8 mouse cellular contexts compared by ENCODE assay signal in the genomic region with DNA sequence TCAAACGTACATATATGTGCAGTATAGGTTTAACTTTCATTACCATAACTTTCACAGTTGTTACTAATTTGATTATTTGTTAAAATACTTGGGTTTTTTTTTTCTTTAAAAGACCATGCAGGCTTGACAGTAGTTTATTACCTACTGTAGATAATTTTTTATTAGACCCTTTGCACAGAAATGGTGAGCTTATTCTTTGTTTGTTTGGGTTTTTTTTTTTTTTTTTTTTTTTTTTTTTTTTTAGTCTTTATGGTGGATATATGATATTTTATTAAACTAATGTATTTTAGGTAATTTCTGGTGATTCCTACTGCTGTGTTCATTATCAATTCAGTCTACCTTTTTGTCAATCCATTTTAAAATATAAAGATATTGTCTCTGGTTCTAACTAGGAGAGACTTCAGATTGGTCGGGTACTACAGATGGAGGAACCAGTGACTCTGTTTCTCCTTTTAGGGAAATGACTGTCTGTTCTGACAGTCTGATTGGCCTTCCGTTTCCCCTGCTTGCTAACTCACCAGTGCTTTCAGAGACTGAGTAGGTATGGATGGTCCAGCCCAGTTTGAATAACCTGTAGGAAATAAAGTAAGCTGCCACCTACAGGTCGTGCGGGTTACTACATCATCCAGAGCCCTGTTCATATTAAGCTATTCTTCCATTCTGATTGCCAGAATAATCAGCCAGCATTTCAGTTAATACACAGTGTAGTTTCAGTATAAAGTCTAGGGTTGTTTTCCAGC. TPM values are rescaled to one million over a fixed set of nuclear protein-coding genes. Genes with fewer than 3 reads are reported as not detected.
A peak's percentile ranks its signal among the peaks of the same experiment; 100 is the strongest.
DNase-seq lines count a peak whose midpoint lies in the region; ATAC-seq and TF ChIP-seq lines count a peak whose summit lies in the region.

No protein-coding gene starts in this region.

- intact Hi-C loops in heart, postnatal 25 days (cut with DNase I), result loop anchor here (5.0 kb wide), 2 partner anchors 134 to 381 kb away; partner anchors contain the start of genes Smg7 and Tsen15

- H3K27me3 ChIP-seq in G1E (ENCODE audit: insufficient read depth, low read length), result peaks cover 16% of the 10 kb centered on the region
- no peaks in the 10 kb centered on the region for H3K27me3 ChIP-seq in cerebellum, adult 2 months (ENCODE audit: control insufficient read depth, insufficient read depth, low read length)
- no peaks in the 10 kb centered on the region for H3K27me3 ChIP-seq in forebrain, embryonic 16.5 days (replicated peaks; ENCODE audit: control insufficient read depth, insufficient read depth, low read length)
- H3K27me3 ChIP-seq in liver, postnatal 0 days (ENCODE audit: insufficient read depth, low read length), result peaks cover 11% of the 10 kb centered on the region; the same call in 1 of the 2 replicates
- peaks cover 3% of the 10 kb centered on the region; the same call in 1 of the 2 replicates for H3K27me3 ChIP-seq in neural tube, embryonic 13.5 days

- no peak overlapping the region for H3K9ac ChIP-seq in forebrain, embryonic 16.5 days (replicated peaks; ENCODE audit: low read depth, low read length)
- H3K9ac ChIP-seq in liver, postnatal 0 days (replicated peaks), result no peak overlapping the region
- H3K9ac ChIP-seq in neural tube, embryonic 13.5 days, result peak overlapping the region; percentile 98

- H3K4me1 ChIP-seq in G1E (ENCODE audit: insufficient read depth, low read depth, low read length), result peaks cover 33% of the 10 kb centered on the region
- H3K4me1 ChIP-seq in cerebellum, adult 2 months (ENCODE audit: control insufficient read depth, insufficient read depth, low read length), result no peaks in the 10 kb centered on the region; the same call in 1 of the 2 replicates
- H3K4me1 ChIP-seq in forebrain, embryonic 16.5 days (replicated peaks; ENCODE audit: control insufficient read depth, insufficient read depth, low read length), result peaks cover 10% of the 10 kb centered on the region
- peaks cover 4% of the 10 kb centered on the region; the same call in 1 of the 2 replicates for H3K4me1 ChIP-seq in liver, postnatal 0 days (ENCODE audit: insufficient read depth)
- peaks cover 25% of the 10 kb centered on the region for H3K4me1 ChIP-seq in neural tube, embryonic 13.5 days (replicated peaks)

- no peaks in the 10 kb centered on the region for H3K9me3 ChIP-seq in G1E (replicated peaks)
- H3K9me3 ChIP-seq in forebrain, embryonic 16.5 days (ENCODE audit: control insufficient read depth, low read length), result no peaks in the 10 kb centered on the region
- no peaks in the 10 kb centered on the region for H3K9me3 ChIP-seq in liver, postnatal 0 days (ENCODE audit: low read length)
- H3K9me3 ChIP-seq in neural tube, embryonic 13.5 days, result no peaks in the 10 kb centered on the region

- TF ChIP-seq EP300 in liver, postnatal 0 days (IDR thresholded peaks at IDR 0.05; ENCODE audit: low read depth), result no peak

- 6% methylated on average over 5 of the region's 5 CpGs for WGBS in cerebellum, adult 2 months
- WGBS in forebrain, embryonic 16.5 days, result 6% methylated on average over 5 of the region's 5 CpGs
- WGBS in liver, postnatal 0 days (ENCODE audit: insufficient replicate concordance), result 4% methylated on average over 5 of the region's 5 CpGs
- WGBS in neural tube, embryonic 13.5 days, result 5% methylated on average over 5 of the region's 5 CpGs

- H3K27ac ChIP-seq in cerebellum, adult 2 months (ENCODE audit: insufficient read depth, low read length), result no peak overlapping the region
- no peak overlapping the region for H3K27ac ChIP-seq in forebrain, embryonic 16.5 days (ENCODE audit: low read length)
- 0 out of 2 replicates have a peak overlapping the region, but pooled peaks have one; percentile 97 for H3K27ac ChIP-seq in liver, postnatal 0 days (ENCODE audit: low read depth)
- 0 out of 2 replicates have a peak overlapping the region, but pooled peaks have one; percentile 42 for H3K27ac ChIP-seq in neural tube, embryonic 13.5 days (replicated peaks)

- H3K36me3 ChIP-seq in G1E (replicated peaks), result peaks cover 41% of the 10 kb centered on the region
- peaks cover 13% of the 10 kb centered on the region for H3K36me3 ChIP-seq in forebrain, embryonic 16.5 days (ENCODE audit: control insufficient read depth, insufficient read depth)
- H3K36me3 ChIP-seq in liver, postnatal 0 days (replicated peaks; ENCODE audit: insufficient read depth, low read length), result peaks cover 33% of the 10 kb centered on the region
- peaks cover 31% of the 10 kb centered on the region for H3K36me3 ChIP-seq in neural tube, embryonic 13.5 days

- no peak for TF ChIP-seq POLR2A in cerebellum, adult 2 months (IDR thresholded peaks at IDR 0.05; ENCODE audit: borderline replicate concordance, insufficient read depth, low read length)

- peak; percentile 76 for DNase-seq in G1E (ENCODE audit: low spot score)
- peak; percentile 85 to 89 for DNase-seq in cerebellum, adult 2 months
- peak; percentile 53 for DNase-seq in heart, postnatal 25 days (ENCODE audit: low spot score)
- peak; percentile 93 for DNase-seq in layer of hippocampus, adult 11-12 months (ENCODE audit: low spot score)
- peak; percentile 87 for DNase-seq in liver, postnatal 0 days
- DNase-seq in testis, postnatal 14 days (ENCODE audit: low spot score), result peak; percentile 72

- H3K4me3 ChIP-seq in G1E (ENCODE audit: low read depth, low read length), result peak overlapping the region; percentile 92
- peak overlapping the region; percentile 51 for H3K4me3 ChIP-seq in cerebellum, adult 2 months (replicated peaks; ENCODE audit: insufficient read depth, low read depth, low read length)
- peak overlapping the region; percentile 32 for H3K4me3 ChIP-seq in forebrain, embryonic 16.5 days (replicated peaks; ENCODE audit: low read length)
- H3K4me3 ChIP-seq in liver, postnatal 0 days (ENCODE audit: low read depth, low read length), result peak overlapping the region; percentile 94
- H3K4me3 ChIP-seq in neural tube, embryonic 13.5 days, result peak overlapping the region; percentile 98

- H3K4me2 ChIP-seq in forebrain, embryonic 16.5 days (ENCODE audit: low read length), result peak overlapping the region; percentile 53
- peak overlapping the region; percentile 79 for H3K4me2 ChIP-seq in liver, postnatal 0 days (ENCODE audit: low read depth, low read length)
- peak overlapping the region; percentile 65 for H3K4me2 ChIP-seq in neural tube, embryonic 13.5 days

- peak; percentile 62 for ATAC-seq in G1E (ENCODE audit: extremely low read depth, insufficient number of reproducible peaks, low FRiP score, poor library complexity, severe bottlenecking)
- ATAC-seq in forebrain, embryonic 16.5 days, result peak; percentile 9; the same call in 1 of the 2 replicates
- peak; percentile 28 for ATAC-seq in liver, postnatal 0 days
- ATAC-seq in neural tube, embryonic 13.5 days (ENCODE audit: low read depth), result no peak

- TF ChIP-seq CTCF in G1E (IDR thresholded peaks at IDR 0.05; ENCODE audit: low read depth, low read length), result peak; percentile 80
- peak; percentile 38; the same call in 1 of the 2 replicates for TF ChIP-seq CTCF in cerebellum, adult 2 months (IDR thresholded peaks at IDR 0.05; ENCODE audit: borderline replicate concordance, insufficient read depth, low read depth, low read length)
- peak; percentile 87 for TF ChIP-seq CTCF in liver, postnatal 0 days (IDR thresholded peaks at IDR 0.05; ENCODE audit: low read depth)

RNA-seq across cellular contexts. Expression of gene Arpc5, which starts 1.6 kb away (rescaled TPM):
- total RNA-seq in G1E (2014; fragmentation: Nextera tagmentation), result 280 and 292 TPM in 2 replicates
- 307 and 358 TPM in 2 replicates for total RNA-seq in G1E (2017)
- 283 and 369 TPM in 2 replicates for polyA plus RNA-seq in G1E (2012)
- 71.3 and 72.0 TPM in 2 replicates for polyA plus RNA-seq in cerebellum, adult 2 months (2012; rRNA removed)
- 415 and 448 TPM in 2 replicates for polyA plus RNA-seq in forebrain, embryonic 16.5 days (2015; fragmentation: Nextera tagmentation; extraction: Ambion mirVana)
- 10 to 100 TPM; 34.7 to 40.4 TPM for total RNA-seq in heart, postnatal 25 days (2021)
- 157 and 162 TPM in 2 replicates for polyA plus RNA-seq in liver, postnatal 0 days (2015; fragmentation: Nextera tagmentation; extraction: Ambion mirVana)
- 321 and 348 TPM in 2 replicates for polyA plus RNA-seq in neural tube, embryonic 13.5 days (2015; fragmentation: Nextera tagmentation; extraction: Ambion mirVana)

RNA-seq across cellular contexts. Expression of gene Rgl1, which starts 1.8 kb away (rescaled TPM):
- total RNA-seq in G1E (2014; fragmentation: Nextera tagmentation), result 2.2 and 4.0 TPM in 2 replicates
- total RNA-seq in G1E (2017), result 4.8 and 5.7 TPM in 2 replicates
- 0.21 and 0.26 TPM in 2 replicates for polyA plus RNA-seq in G1E (2012)
- 22.4 and 24.4 TPM in 2 replicates for polyA plus RNA-seq in cerebellum, adult 2 months (2012; rRNA removed)
- polyA plus RNA-seq in forebrain, embryonic 16.5 days (2015; fragmentation: Nextera tagmentation; extraction: Ambion mirVana), result 23.6 and 25.5 TPM in 2 replicates
- total RNA-seq in heart, postnatal 25 days (2021), result 10 to 100 TPM; 37.0 to 38.2 TPM
- polyA plus RNA-seq in liver, postnatal 0 days (2015; fragmentation: Nextera tagmentation; extraction: Ambion mirVana), result 11.7 and 16.2 TPM in 2 replicates
- polyA plus RNA-seq in neural tube, embryonic 13.5 days (2015; fragmentation: Nextera tagmentation; extraction: Ambion mirVana), result 24.8 and 25.4 TPM in 2 replicates

RNA-seq across cellular contexts. Expression of gene Apobec4, which starts 17.6 kb away (rescaled TPM):
- total RNA-seq in G1E (2014; fragmentation: Nextera tagmentation) (not detected in 2 replicates), G1E (2017) (0.33 TPM in 1 of 2 replicates, not detected in the other)
- not detected in 2 replicates for polyA plus RNA-seq in G1E (2012)
- not detected in 2 replicates for polyA plus RNA-seq in cerebellum, adult 2 months (2012; rRNA removed)
- polyA plus RNA-seq in forebrain, embryonic 16.5 days (2015; fragmentation: Nextera tagmentation; extraction: Ambion mirVana), result 0.26 and 0.27 TPM in 2 replicates
- total RNA-seq in heart, postnatal 25 days (2021), result not detected
- polyA plus RNA-seq in liver, postnatal 0 days (2015; fragmentation: Nextera tagmentation; extraction: Ambion mirVana), result not detected in 2 replicates
- not detected in 2 replicates for polyA plus RNA-seq in neural tube, embryonic 13.5 days (2015; fragmentation: Nextera tagmentation; extraction: Ambion mirVana)

RNA-seq across cellular contexts. Expression of gene Ncf2, which starts 32.1 kb away (rescaled TPM):
- total RNA-seq in G1E (2014; fragmentation: Nextera tagmentation) (66.1 and 77.5 TPM in 2 replicates), G1E (2017) (70.4 and 80.7 TPM in 2 replicates)
- polyA plus RNA-seq in G1E (2012), result 3.5 and 4.7 TPM in 2 replicates
- polyA plus RNA-seq in cerebellum, adult 2 months (2012; rRNA removed), result 2.0 and 2.7 TPM in 2 replicates
- 2.2 and 3.1 TPM in 2 replicates for polyA plus RNA-seq in forebrain, embryonic 16.5 days (2015; fragmentation: Nextera tagmentation; extraction: Ambion mirVana)
- total RNA-seq in heart, postnatal 25 days (2021), result 1 to 10 TPM; 2.9 to 3.7 TPM
- polyA plus RNA-seq in liver, postnatal 0 days (2015; fragmentation: Nextera tagmentation; extraction: Ambion mirVana), result 12.5 and 13.8 TPM in 2 replicates
- polyA plus RNA-seq in neural tube, embryonic 13.5 days (2015; fragmentation: Nextera tagmentation; extraction: Ambion mirVana), result 3.8 and 4.5 TPM in 2 replicates

Comparison
In these comparisons a context has a peak if more than half of its experiments do, and no peak if none do; other contexts are left out.
1. H3K4me3 ChIP-seq: peak in every context shown above with its lines; median percentile 98 in neural tube, embryonic 13.5 days; 94 in liver, postnatal 0 days; 92 in G1E; 51 in cerebellum, adult 2 months; 32 in forebrain, embryonic 16.5 days.
2. H3K27ac ChIP-seq: peak in liver, postnatal 0 days (single experiment) and neural tube, embryonic 13.5 days (single experiment); none in cerebellum, adult 2 months (single experiment) and forebrain, embryonic 16.5 days (single experiment).
3. RNA of gene Rgl1, which starts 1.8 kb away (polyA plus RNA-seq): 24.8 to 25.4 TPM in neural tube, embryonic 13.5 days, 22.4 to 24.4 TPM in cerebellum, adult 2 months, 23.6 to 25.5 TPM in forebrain, embryonic 16.5 days and 11.7 to 16.2 TPM in liver, postnatal 0 days; 0.21 to 0.26 TPM in G1E; every median in the first group is over 10 times any median in the second.
4. Peak in every context shown above with its lines, with median percentiles within 50 percentile points of each other: DNase-seq, CTCF ChIP-seq and H3K4me2 ChIP-seq.